Mouse (Mus musculus) lung, postnatal 0 days (tissue): ENCODE results near the gene Gimap7. TPM values are rescaled to one million over a fixed set of nuclear protein-coding genes. Genes with fewer than 3 reads are reported as not detected.

ENCODE experiments used
- ATAC-seq: fragments of 200-750 bp; cut with Nextera tagmentation; 2 replicates; pipeline ENCODE4 v1.8.0; 2017; ENCODE audit warnings: moderate library complexity
- DNase-seq: peaks from one replicate; pipeline ENCODE4 v3.0.0-alpha.2; 2016; ENCODE audit warnings: low spot score
- H3K27ac ChIP-seq: fragments of 300-500 bp; sonication (generic); 2 replicates; pipeline ENCODE4 v1.5.1; 2014; ENCODE audit warnings: antibody characterized with exemption, mild to moderate bottlenecking, low read length, mixed read lengths
- H3K27me3 ChIP-seq: fragments of 300-500 bp; sonication (generic); replicated peaks from 2 replicates; pipeline ENCODE4 v1.6.1; 2014; ENCODE audit warnings: low read length, mixed read lengths; ENCODE audit not compliant: insufficient read depth
- H3K36me3 ChIP-seq: fragments of 300-500 bp; sonication (generic); 2 replicates; pipeline ENCODE4 v1.6.1; 2014; ENCODE audit warnings: low read length, mixed read lengths; ENCODE audit not compliant: insufficient read depth
- H3K4me1 ChIP-seq: fragments of 300-500 bp; sonication (generic); 2 replicates; pipeline ENCODE4 v1.6.1; 2014; ENCODE audit warnings: antibody characterized with exemption, low read depth, low read length, mixed read lengths; ENCODE audit not compliant: insufficient read depth
- H3K4me2 ChIP-seq: fragments of 300-500 bp; sonication (generic); replicated peaks from 2 replicates; pipeline ENCODE4 v1.6.1; 2014; ENCODE audit warnings: low read depth, mild to moderate bottlenecking, low read length, moderate library complexity, mixed read lengths
- H3K4me3 ChIP-seq: fragments of 300-500 bp; sonication (generic); 2 replicates; pipeline ENCODE4 v1.5.1; 2014; ENCODE audit warnings: low read depth, low read length
- H3K9ac ChIP-seq: fragments of 300-500 bp; sonication (generic); replicated peaks from 2 replicates; pipeline ENCODE4 v1.6.1; 2014; ENCODE audit warnings: low read depth, mild to moderate bottlenecking
- H3K9me3 ChIP-seq: fragments of 300-500 bp; sonication (generic); 2 replicates; pipeline ENCODE4 v1.6.1; 2016; ENCODE audit warnings: low read length, mixed read lengths
- CTCF ChIP-seq: IDR thresholded peaks from 2 replicates; pipeline ENCODE4 v1.5.1; 2016; ENCODE audit warnings: antibody characterized with exemption, mild to moderate bottlenecking
- EP300 ChIP-seq: IDR thresholded peaks from 2 replicates; pipeline ENCODE4 v1.6.1; 2016; ENCODE audit warnings: antibody characterized with exemption, mild to moderate bottlenecking, control low read depth
- WGBS: fragments of 180-500 bp; shearing (Covaris S2); extraction: QIAGEN DNeasy Blood & Tissue Kit; methylation state at CpG from one replicate; pipeline ENCODE4 v1.1.7; 2014; 5-methylcytosine and 5-hydroxymethylcytosine counted together
- polyA plus RNA-seq: library from polyadenylated mRNA; unstranded; fragments of >200 nt; fragmentation: Nextera tagmentation; extraction: Ambion mirVana; gene quantifications from 2 replicates; pipeline ENCODE4 v1.2.1, GENCODE M21; 2015

The Gimap7 gene
- polyA plus RNA-seq, 1 experiment from 2014 or later = 0.14 TPM

- TF ChIP-seq EP300 (no peak), CTCF (no peak)
- ATAC-seq = no peak
- H3K27me3 ChIP-seq = no peaks in the 10 kb centered on the region
- no peaks in the 10 kb centered on the region for H3K36me3 ChIP-seq
- no peaks in the 10 kb centered on the region for H3K9me3 ChIP-seq
- H3K4me1 ChIP-seq = no peaks in the 10 kb centered on the region
- no peak overlapping the region for H3K4me3 ChIP-seq
- WGBS = 63% methylated on average over 4 of the region's 4 CpGs
- no peak overlapping the region for H3K27ac ChIP-seq
- no peak overlapping the region for H3K4me2 ChIP-seq
- no peak overlapping the region for H3K9ac ChIP-seq
- no peak for DNase-seq
Measured at GRCm38 (mm10) chr6:48720326-48720725, 1.9 kb downstream of the Gimap7 start.

DNA sequence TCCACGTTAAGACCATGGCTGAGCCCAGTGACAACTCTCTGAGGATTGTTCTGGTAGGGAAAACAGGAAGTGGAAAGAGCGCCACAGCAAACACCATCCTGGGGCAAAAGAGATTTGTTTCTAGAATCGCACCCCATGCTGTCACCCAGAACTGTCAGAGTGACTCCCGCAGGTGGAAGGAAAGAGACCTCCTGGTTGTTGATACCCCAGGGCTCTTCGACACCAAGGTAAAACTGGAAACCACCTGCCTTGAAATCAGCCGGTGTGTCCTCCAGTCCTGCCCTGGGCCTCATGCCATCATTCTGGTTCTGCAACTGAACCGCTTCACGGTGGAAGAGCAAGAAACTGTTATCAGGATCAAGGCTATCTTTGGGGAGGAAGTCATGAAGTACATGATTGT, 5.0 kb downstream of the Gimap7 start:
- Histone ChIP-seq H3K36me3 (no peaks in the 10 kb centered on the region), H3K4me1 (no peaks in the 10 kb centered on the region), H3K27ac (no peak overlapping the region), H3K27me3 (no peaks in the 10 kb centered on the region), H3K9ac (no peak overlapping the region), H3K4me3 (no peak overlapping the region), H3K9me3 (no peaks in the 10 kb centered on the region), H3K4me2 (no peak overlapping the region)
- DNase-seq (no peak), ATAC-seq (no peak)
- WGBS = 70% methylated on average over 8 of the region's 8 CpGs
- TF ChIP-seq CTCF (no peak), EP300 (no peak)

- no peak for TF ChIP-seq CTCF
- 0 out of 2 replicates have a peak, but pooled peaks have one; percentile 13 for TF ChIP-seq EP300
- Histone ChIP-seq H3K9ac (no peak overlapping the region), H3K4me2 (no peak overlapping the region), H3K4me3 (no peak overlapping the region), H3K27me3 (no peaks in the 10 kb centered on the region), H3K27ac (no peak overlapping the region), H3K9me3 (no peaks in the 10 kb centered on the region), H3K36me3 (no peaks in the 10 kb centered on the region), H3K4me1 (no peaks in the 10 kb centered on the region)
- DNase-seq = peak; percentile 59
- ATAC-seq = peak; percentile 74
- WGBS = 0% methylated on average over 1 of the region's 1 CpGs
Measured at GRCm38 (mm10) chr6:48725476-48725875, 7.1 kb downstream of the Gimap7 start.

DNA sequence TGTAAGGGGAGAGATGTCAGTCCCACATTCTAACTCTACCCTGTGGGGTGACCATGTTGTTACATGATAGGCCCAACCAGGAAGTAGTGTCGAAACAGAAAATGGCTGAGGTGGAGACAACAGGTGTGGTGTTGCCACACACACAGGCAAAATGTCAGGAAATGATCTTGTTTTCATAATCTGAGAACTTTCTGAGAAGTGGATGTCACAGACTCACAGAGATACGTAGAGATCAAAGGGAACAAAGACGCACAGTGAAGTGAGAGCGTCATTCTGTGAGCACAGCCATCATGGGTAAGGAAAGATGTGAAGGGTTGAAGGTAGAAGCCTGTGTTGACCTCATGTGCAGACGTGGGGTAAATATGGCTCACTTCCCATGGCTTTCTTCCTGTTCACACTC, 9.3 kb downstream of the Gimap7 start:
- TF ChIP-seq CTCF (no peak), EP300 (no peak)
- H3K9ac ChIP-seq = no peak overlapping the region
- WGBS = 76% methylated on average over 5 of the region's 5 CpGs

DNA sequence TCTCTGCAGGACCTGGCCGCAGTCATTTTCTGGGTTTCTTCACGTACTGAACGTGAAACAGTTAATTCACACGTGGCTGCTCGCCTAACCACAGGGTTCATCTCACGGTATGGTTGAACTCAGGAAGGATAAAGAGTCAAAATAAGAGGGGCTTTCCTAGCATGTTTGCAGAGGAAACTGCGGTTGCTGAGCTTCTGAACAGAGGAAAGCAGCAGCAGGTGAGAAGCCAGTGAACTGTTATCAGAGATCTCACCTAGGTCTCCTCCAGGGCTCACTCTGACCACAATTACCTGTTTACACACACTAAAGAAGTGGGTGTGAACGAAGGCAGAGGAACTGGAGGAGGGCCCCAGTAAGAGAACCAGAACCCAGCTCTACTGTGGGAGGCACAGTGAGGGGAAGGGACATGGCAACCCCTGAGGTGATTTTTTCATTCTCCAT, 14.5 kb downstream of the Gimap7 start:
- no peak overlapping the region for H3K4me2 ChIP-seq
- no peaks in the 10 kb centered on the region for H3K27me3 ChIP-seq
- DNase-seq = no peak
- H3K4me3 ChIP-seq = no peak overlapping the region
- H3K9ac ChIP-seq = no peak overlapping the region
- ATAC-seq = no peak
- no peaks in the 10 kb centered on the region for H3K4me1 ChIP-seq
- no peaks in the 10 kb centered on the region for H3K9me3 ChIP-seq
- H3K27ac ChIP-seq = no peak overlapping the region
- H3K36me3 ChIP-seq = no peaks in the 10 kb centered on the region
- WGBS = 33% methylated on average over 8 of the region's 8 CpGs
- TF ChIP-seq EP300 (no peak), CTCF (no peak)

More for the DNA sequence above, 9.3 kb downstream of the Gimap7 start:
- Histone ChIP-seq H3K27ac (no peak overlapping the region), H3K4me1 (no peaks in the 10 kb centered on the region), H3K4me3 (no peak overlapping the region), H3K4me2 (no peak overlapping the region), H3K9me3 (no peaks in the 10 kb centered on the region), H3K27me3 (no peaks in the 10 kb centered on the region), H3K36me3 (no peaks in the 10 kb centered on the region)
- ATAC-seq (no peak), DNase-seq (no peak)

DNA sequence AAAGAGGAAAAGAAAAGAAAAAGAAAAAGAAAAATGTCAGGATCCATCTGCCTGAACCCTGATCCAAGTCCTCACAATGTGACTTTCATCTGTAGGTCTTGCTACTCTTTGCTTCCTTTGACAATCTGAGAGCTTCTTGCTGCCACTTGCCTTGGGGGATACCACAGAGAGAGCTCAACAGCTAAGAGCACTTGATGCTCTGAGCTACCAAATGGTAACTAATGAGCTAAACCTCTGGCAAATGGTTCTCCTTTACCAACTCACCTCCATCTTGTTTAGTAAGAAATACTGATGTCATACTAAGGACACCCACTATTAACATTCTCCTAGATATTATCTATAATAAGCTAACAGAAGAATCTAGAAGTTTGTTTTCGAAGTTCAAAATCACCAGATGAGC, 15.2 kb downstream of the Gimap7 start:
- Histone ChIP-seq H3K36me3 (no peaks in the 10 kb centered on the region), H3K4me2 (no peak overlapping the region), H3K9ac (no peak overlapping the region), H3K27me3 (no peaks in the 10 kb centered on the region), H3K4me3 (no peak overlapping the region), H3K27ac (no peak overlapping the region), H3K9me3 (no peaks in the 10 kb centered on the region), H3K4me1 (no peaks in the 10 kb centered on the region)
- no peak for DNase-seq
- ATAC-seq = no peak
- no peak for TF ChIP-seq CTCF
- no peak for TF ChIP-seq EP300
- WGBS = 87% methylated on average over 1 of the region's 1 CpGs

GRCm38 (mm10) chr6:48737053-48737452, 18.6 kb downstream of the Gimap7 start:
- H3K36me3 ChIP-seq = no peaks in the 10 kb centered on the region
- H3K4me1 ChIP-seq = peaks cover 4% of the 10 kb centered on the region; the same call in 1 of the 2 replicates
- ATAC-seq (no peak), DNase-seq (no peak)
- H3K27me3 ChIP-seq = no peaks in the 10 kb centered on the region
- no peak overlapping the region for H3K4me2 ChIP-seq
- no peaks in the 10 kb centered on the region for H3K9me3 ChIP-seq
- no peak overlapping the region for H3K4me3 ChIP-seq
- no peak overlapping the region for H3K27ac ChIP-seq
- H3K9ac ChIP-seq = no peak overlapping the region
- 67% methylated on average over 2 of the region's 2 CpGs for WGBS
- TF ChIP-seq CTCF (no peak), EP300 (no peak)
